Mouse (Mus musculus): ENCODE measurements around the gene Trpv1. TPM values are rescaled to one million over a fixed set of nuclear protein-coding genes. Genes with fewer than 3 reads are reported as not detected.

Gene Trpv1
- polyA plus RNA-seq (2012; rRNA removed), result 0.37 and 0.38 TPM in 2 replicates

- DNase-seq (ENCODE audit: low spot score), result no peak
Observed at GRCm38 (mm10) chr11:73233992-73234391, at the start of gene Trpv1. Trpv1 (plus strand) TSS chr11:73234292.

DNA sequence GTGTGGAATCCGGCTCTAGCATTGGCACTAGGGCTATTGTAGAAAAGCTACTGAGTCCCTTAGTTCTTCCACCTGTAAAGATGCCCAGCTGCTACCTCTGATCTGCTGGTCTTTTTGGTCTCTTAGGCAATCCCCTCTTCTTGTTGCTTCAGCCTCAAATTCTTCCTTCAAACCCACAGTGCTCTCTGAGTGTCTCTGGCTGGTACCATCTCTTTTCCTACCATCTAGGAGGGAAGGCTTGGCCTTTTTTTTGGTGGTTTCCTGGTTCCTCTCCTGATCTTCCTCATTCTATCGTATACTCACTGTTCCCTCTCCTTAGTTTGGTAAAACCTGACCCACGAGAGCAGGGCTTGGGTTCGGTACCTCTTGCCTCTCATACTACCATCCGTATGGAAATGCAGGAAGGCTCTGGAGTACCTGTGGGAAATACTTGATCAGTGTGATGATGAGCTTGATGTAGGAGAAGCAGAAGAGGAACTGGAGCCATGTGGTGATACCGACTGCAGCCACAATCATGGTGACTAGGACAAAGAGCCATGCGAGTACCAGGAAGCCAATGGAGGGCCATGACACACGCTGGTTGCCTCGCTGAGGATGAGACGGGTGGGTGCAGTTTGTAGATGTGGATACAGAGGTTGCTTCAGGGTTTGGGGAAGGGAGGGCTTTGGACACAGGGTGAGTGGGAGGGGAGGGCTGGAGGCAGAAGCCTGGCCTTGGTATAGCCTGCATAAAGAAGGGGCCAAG is 48.0 kb upstream of the Trpv1 start:
- DNase-seq (ENCODE audit: low spot score), result no peak

- DNase-seq (ENCODE audit: low spot score), result no peak
Observed at GRCm38 (mm10) chr11:73187231-73187630, 46.9 kb upstream of the Trpv1 start.

DNA sequence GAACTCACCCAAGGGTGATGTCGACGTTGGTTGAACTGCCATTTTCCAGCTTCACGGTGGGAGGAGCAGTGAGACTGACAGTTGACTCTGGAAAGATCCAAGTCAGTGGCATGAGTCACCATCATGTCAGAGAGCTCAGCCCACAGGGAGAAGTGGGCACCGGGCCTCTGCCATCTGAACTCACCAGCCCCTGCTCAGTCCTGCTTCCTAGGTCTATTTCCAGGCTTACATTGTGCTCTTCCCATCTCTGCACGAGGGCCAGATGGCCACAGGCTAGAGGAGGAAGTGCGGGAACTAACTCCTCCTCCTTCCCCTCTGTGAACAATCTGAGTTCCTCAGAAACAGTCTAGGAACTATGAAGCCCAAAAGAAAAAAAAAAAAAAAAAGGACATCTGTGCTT is 41.0 kb upstream of the Trpv1 start:
- DNase-seq (ENCODE audit: low spot score), result no peak

DNA sequence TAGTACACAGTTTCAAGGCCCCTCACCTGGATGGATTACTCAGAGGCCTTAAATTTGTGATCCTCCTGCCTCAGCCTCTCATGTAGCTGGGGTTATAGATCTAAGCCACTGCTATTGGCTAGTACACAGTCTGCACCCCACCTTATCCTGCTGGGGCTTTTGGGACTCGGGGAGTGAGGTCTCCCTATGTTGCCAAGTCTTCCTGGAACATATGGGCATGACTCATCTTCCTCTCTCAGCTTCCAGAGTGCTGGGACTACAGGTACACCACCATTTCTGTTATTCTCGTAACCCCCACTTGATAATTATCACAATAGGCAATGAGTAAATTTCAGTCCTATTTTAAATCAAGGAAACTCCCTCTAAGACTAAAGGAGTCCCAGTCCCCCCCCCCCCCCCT is 39.6 kb upstream of the Trpv1 start:
- no peak for DNase-seq (ENCODE audit: low spot score)

GRCm38 (mm10) chr11:73198190-73198589 is 35.9 kb upstream of the Trpv1 start:
- DNase-seq (ENCODE audit: low spot score), result no peak

DNA sequence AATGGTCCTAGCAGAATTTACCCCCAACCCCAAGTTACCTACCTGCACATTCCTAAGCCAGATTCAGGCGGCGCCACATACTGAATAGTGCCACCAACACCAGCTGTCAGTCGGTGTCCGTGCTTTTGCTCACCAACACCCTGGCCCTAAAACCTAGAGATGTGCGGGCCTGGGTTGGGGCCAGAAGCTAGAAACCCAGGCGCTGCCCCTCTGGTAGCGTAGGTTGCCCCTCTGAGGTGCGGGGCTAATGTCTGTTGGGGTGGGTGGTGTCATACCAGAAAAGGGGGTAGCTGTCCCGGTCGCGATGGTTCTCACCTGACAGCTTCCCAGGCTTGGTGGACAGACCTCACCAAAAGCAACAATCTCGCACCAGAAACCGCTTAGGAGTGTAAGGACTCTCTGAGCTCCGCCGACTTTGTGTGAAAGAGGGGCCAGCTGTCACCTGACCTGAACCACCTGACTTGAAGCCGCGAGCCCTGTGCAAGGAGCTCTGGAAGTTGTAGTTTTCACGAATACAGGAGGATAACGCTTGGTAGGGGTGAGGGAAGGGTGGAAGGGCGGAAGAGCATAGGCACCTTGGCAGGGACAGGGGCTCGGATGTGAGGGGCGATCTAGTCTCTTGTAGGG is 35.4 kb upstream of the Trpv1 start, which contains the start of gene Ctns:
Gene Ctns (minus strand): TSS at position 440 of the 627 bp plus-strand sequence.
- no peak for DNase-seq (ENCODE audit: low spot score)

DNA sequence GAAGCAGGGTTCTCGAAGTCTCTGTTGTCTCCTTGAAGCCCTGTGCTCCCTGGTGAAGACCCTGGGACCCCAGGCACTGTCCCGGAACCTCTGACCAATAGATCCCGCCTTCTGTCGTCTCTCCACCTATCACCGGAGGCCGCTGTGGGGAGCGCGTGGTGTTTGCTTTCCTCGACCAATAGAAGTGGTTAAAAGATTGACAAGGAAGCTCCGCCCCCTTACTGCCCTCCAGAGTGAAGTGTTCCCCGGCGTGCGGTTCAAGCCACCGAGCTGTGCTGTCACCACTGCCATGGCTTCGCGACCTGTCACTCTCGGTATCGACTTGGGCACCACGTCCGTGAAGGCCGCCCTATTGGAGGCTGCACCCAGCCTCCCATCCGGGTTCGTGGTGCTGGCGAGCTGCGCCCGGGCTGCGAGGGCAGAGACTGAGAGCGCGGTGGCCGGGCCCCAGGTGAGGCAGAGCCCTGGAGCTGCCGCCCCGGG is 34.8 kb upstream of the Trpv1 start, which contains the start of gene Shpk:
Gene Shpk (plus strand): TSS at position 231 of the 483 bp plus-strand sequence.
- peak; percentile 79 for DNase-seq (ENCODE audit: low spot score)

- no peak for DNase-seq (ENCODE audit: low spot score)
Observed at GRCm38 (mm10) chr11:73199879-73200278, 34.2 kb upstream of the Trpv1 start.

- DNase-seq (ENCODE audit: low spot score), result no peak
Observed at GRCm38 (mm10) chr11:73201021-73201420, 33.1 kb upstream of the Trpv1 start.

- no peak for DNase-seq (ENCODE audit: low spot score)
Observed at GRCm38 (mm10) chr11:73201597-73201996, 32.5 kb upstream of the Trpv1 start.

DNA sequence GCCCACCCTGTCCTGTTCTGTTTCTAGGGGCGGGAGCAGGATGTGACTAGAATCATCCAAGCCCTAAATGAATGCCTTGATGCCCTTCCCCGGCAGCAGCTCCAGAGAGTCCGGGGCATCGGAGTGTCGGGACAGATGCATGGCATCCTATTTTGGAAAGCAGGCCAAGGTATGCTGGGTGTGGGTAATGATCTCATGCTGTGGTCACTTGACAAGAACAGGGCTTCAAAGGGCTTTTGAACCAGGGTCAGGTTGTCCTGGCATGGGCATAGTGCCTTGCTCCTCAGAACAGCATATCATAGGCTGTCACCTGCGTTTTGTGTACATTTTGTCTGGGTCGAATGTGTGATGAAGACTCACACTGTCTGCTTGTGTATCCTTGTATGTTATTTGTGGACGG is 30.2 kb upstream of the Trpv1 start:
- no peak for DNase-seq (ENCODE audit: low spot score)

- no peak for DNase-seq (ENCODE audit: low spot score)
Observed at GRCm38 (mm10) chr11:73205194-73205593, 28.9 kb upstream of the Trpv1 start.

DNA sequence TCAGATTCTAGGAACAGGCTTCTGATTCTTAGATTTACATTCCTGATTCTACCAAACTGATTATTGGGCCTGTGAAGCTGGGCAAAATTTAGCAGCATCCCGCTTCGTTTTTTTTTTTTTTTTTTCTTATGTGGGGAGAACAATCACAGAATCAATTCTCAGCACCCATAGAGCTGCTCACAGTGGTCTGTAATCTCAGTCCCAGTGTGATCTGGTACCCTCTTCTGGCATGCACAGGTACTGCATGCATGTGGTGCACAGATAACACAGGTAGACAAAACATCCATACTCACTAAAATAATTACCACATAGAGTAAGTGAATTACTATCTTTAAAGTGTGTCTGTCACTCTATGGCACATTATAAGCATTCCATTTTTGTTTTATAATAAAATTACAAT is 26.5 kb upstream of the Trpv1 start:
- no peak for DNase-seq (ENCODE audit: low spot score)

- DNase-seq (ENCODE audit: low spot score), result no peak
Observed at GRCm38 (mm10) chr11:73213956-73214355, 20.1 kb upstream of the Trpv1 start.

GRCm38 (mm10) chr11:73219671-73220070 is 14.4 kb upstream of the Trpv1 start:
- DNase-seq (ENCODE audit: low spot score), result no peak

- DNase-seq (ENCODE audit: low spot score), result no peak
Observed at GRCm38 (mm10) chr11:73220651-73221050, 13.4 kb upstream of the Trpv1 start.

DNA sequence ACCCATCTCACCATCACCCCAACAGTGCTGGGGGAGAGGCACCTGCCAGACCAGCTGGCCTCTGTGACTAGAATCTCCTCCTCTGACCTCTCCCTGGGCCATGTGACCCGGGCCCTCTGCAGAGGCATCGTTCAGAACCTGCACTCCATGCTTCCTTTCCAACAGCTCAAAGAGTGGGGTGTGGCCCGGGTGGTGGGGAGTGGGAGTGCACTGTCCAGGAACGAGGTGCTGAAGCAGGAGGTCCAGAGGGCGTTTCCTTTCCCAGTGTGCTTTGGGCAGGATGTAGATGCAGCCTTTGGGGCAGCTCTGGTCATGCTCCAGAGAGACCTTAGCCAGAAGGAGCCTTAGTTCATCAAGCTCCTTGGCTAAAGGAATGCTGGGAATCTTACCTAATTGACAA is 11.2 kb upstream of the Trpv1 start:
- no peak for DNase-seq (ENCODE audit: low spot score)

DNA sequence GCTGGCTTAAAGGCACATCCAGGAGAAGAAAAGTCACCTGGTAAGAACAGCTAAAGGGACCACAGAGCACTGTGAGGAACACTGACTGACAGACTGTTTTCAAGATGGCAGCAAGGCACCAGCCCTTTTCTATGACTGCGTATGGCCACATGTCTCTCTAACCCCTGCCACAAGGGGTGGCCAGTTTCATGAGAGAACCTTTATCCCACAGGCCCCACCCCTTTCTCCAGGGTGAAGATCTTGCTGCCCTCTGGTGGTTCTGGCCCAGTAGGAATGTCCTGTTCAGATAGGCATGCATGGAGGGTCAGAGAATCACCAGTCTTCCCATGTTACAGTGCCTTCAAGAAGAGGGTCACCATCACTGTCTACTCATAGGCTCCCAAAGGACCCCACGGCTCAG is 10.1 kb upstream of the Trpv1 start:
- DNase-seq (ENCODE audit: low spot score), result no peak

DNA sequence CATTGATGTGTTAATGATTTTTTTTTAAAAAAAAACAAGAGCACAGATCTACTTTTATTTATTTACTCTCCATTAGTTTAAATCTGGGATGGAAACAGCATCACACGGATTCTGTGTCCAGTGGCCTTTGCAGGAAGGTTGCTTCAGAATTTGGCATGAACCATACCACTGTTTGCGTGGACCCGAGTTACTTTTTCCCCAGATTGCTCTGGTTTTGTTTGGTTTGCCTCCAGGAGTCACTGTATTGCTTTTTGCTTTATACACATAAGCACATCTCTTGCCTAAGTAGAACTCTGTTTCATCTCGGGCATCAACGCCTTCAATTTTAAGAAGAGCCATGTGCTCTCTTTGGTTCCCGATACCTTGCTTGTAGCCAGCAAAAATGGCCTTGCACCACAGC is 8.2 kb upstream of the Trpv1 start:
- DNase-seq (ENCODE audit: low spot score), result no peak

DNA sequence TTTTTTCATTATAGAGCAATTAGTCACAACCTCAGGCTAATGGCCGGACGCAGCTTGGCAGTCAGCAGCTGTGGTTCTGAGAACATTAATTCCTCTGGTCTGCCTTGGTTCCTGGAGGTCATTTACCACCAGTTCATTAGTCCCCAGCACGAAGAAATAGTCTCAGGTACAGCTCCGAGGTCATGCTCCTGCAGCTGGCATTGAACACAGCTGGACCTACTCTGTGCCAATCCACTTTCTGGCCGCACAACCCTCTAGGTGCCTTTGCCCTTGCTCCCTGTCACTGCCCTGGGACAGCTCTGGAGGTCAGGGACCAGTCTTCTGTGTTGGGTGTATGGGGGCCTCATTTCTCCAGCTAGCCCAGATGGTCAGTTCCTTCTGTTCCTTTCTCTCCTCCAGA is 5.2 kb upstream of the Trpv1 start:
- DNase-seq (ENCODE audit: low spot score), result no peak

DNA sequence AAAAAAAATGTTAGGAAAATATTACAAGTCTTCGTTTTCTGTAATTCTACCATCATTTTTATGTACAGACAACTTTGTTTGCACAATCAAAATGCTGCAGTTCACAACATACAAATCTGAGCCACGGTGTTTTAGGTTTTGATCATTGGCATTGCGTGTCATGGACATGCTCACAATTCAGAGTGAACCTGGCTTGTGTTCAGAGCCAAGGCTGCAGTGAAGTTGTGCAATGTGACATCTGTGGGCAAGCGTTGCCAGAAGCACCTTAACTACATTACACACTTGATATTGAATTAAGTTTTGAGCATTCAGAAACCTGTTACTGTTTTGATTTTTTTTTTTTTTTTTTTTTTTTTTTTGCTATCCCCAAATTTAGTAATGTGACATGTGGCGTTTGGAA is 4.0 kb upstream of the Trpv1 start:
- no peak for DNase-seq (ENCODE audit: low spot score)

DNA sequence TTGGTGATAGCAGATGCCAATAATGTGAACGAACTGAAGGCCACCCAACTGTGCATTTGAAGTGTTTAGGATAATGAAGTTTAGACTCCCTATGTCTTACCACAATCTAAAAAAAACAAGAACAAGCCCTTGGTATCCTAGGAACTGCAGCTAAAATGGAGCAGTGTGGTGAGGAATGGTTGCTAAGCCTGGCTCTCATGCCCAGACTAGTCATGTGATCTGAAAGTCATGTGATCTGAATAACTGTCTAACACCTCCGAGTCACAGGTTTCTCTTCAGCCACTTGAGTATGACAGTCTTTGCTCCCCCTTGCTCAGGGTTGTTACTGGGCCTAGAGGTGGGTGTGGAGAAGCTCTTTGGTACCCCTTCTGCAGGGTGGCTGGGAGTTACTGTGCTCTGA is 1.6 kb upstream of the Trpv1 start:
- no peak for DNase-seq (ENCODE audit: low spot score)
